Mouse (Mus musculus): ENCODE measurements at regions not wholly inside any gene's neighbourhood (a gene's known extent, or its start where the extent isn't known, plus 50 kb on each side); places are given as distances from the start of the nearest gene placed in this dataset.

DNA sequence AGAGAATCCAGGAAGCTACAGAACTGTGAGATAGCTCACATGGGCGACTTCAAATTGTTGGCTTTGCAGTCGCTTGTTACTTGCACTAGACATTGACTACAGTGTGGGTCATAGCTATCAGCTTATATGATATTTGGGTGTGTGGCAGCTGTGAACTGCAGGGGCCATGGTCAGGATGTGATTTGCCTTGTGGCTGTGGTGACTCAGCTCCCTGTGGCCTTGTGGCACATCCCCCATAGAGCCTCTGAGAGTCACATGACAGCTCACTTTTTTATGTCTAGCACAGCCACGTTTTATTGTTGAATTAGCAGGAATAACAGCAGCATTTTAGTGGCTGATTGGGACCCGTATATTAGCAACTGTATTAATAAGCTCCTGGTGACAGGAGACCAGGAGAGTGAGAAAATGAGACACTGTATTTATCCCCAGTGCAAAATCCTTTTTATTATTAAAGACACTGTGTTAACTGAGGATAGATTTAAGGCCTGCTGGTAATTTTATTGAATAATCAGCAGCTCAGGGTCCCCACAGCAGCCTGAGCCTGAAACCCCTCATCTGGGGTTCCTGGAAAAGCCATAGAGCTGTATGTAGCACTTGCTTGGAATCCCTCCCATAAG lies 141.7 kb downstream of the 9530068E07Rik start:
- in situ Hi-C loops (cut with MboI; ENCODE audit: unreplicated experiment in 2 of 2): no loop called here

- in situ Hi-C loops (cut with MboI; ENCODE audit: unreplicated experiment in 2 of 2): no loop called here
Observed at GRCm38 (mm10) chr11:52541210-52541609, 145.0 kb downstream of the 9530068E07Rik start.

DNA sequence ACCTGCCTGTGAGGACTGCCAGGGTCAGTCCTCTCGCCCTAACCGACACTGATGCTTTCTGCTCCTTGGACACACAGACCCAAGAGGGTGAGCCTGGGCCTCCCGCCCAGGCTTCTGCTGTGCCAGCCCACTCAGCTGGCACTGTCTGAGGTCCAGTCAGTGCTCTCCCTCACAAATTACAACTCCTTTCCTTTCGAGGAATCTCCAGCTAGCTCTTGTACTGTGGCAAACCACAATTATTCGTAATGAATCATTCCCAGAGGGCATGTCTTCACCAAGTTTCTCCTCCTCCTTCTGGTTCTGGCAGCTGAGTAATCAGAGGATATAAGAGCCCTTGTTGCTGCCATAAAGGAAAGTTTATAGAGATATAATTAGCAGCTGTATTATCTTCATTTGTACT lies 155.2 kb downstream of the 9530068E07Rik start:
- in situ Hi-C loops (cut with MboI; ENCODE audit: unreplicated experiment in 2 of 2): no loop called here

GRCm38 (mm10) chr11:52552860-52553259 lies 156.6 kb downstream of the 9530068E07Rik start:
- in situ Hi-C loops (cut with MboI; ENCODE audit: unreplicated experiment in 2 of 2): no loop called here

GRCm38 (mm10) chr11:52557836-52558235 lies 161.6 kb downstream of the 9530068E07Rik start:
- in situ Hi-C loops (cut with MboI; ENCODE audit: unreplicated experiment in 2 of 2): no loop called here

DNA sequence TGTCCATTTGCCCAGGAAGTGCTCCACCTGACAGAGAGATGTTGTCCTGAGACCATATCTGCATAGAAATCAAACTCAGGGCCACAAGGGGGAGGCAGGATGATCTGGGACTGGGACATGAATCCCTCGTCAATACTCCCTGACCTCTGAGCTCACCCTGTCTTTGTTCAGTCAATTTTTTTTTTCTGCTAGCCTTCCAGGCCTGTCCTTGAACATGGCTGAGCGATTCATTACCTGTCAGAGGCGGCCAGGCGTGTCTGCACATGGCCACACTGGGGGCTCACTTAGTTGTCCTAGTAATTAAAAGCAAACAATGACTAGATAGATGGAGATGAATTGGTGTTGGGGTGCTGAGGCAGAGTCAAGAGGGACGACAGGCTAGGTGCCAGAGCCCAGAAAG lies 162.6 kb downstream of the 9530068E07Rik start:
- in situ Hi-C loops (cut with MboI; ENCODE audit: unreplicated experiment in 2 of 2): no loop called here

DNA sequence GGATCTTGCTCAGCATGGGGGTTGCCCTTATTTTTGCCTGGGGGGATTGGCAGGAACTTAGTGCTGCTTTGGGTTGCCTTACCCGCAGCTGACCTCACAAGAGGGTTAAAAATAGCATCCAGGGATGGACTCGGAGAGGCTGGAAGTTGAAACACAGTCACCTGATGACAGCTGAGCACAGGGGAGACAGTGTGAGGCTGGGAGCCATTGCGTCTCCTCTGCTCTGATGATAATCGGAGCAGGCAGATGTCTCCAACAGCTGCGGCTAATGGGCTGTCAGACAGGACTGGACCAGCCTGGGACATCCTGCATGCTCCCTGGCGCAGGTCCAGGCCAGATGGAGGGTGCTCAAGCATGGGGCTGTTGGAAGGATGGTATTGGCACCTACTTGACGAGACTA lies 165.1 kb downstream of the 9530068E07Rik start:
- in situ Hi-C loops (cut with MboI; ENCODE audit: unreplicated experiment in 2 of 2): no loop called here

DNA sequence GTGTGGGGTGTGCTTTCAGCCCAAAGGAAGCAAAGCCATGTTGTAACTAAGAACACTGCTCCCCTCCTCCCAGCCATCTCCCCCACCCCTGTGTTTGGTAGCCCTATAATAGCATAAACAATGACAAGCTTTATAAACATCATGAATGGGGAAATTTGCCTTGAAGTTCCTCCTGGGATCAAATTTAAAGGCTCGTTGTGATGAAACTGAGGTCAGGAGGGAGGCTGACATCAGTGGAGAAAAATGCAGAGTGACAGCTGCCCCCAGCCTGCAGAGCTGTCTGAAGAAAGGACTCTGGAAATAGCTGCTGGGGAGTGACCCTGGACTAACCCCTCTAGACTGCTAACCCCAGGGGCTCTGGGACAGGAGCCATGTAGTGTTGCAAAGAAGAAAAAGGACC lies 169.2 kb downstream of the 9530068E07Rik start:
- in situ Hi-C loops (cut with MboI; ENCODE audit: unreplicated experiment in 2 of 2): no loop called here

DNA sequence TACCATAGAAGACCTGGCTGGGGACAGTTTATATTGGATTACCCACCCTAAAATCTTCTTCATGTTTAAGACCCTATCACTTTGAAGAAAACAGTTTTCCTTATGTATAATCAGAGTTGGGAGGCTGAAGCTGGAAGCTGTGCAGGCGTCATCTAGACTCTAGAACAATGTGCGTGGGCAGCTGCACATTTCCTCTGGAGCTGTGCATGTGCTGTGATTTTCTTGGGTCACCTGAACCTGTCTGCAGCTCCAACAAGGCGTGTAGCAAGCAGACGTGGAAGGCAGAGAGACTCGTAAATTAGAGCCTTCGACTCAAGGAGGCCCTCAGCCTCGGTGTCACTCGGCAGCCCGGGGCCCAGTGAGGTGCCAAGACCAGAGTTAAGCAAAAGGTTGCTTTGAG lies 169.8 kb downstream of the 9530068E07Rik start:
- in situ Hi-C loops (cut with MboI; ENCODE audit: unreplicated experiment in 2 of 2): no loop called here

GRCm38 (mm10) chr11:52567945-52568687 lies 171.9 kb downstream of the 9530068E07Rik start:
- in situ Hi-C loops (cut with MboI; ENCODE audit: unreplicated experiment in 2 of 2): no loop called here

DNA sequence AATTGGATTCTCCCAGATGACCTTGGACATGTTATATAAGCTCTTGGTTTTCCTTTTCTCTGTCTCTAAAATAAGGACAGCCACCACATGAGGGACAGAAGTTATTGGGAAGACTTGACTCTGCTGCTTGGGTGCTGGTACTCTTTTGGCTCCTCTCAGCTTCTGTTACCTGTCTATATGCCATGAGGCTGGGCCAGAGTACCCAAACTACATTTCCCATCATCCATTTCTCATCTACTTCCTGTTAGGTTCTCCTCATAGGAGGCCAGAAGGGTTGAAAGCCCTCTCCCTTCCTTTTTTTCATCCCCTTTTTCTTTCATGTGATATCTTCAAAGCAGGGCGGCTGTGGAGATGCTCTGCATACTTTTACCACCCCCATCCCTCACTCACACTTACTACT lies 172.6 kb downstream of the 9530068E07Rik start:
- in situ Hi-C loops (cut with MboI; ENCODE audit: unreplicated experiment in 2 of 2): no loop called here

- in situ Hi-C loops (cut with MboI; ENCODE audit: unreplicated experiment in 2 of 2): no loop called here
Observed at GRCm38 (mm10) chr11:52569759-52570158, 173.5 kb downstream of the 9530068E07Rik start.

GRCm38 (mm10) chr11:52578471-52578870 lies 182.2 kb downstream of the 9530068E07Rik start:
- in situ Hi-C loops (cut with MboI; ENCODE audit: unreplicated experiment in 2 of 2): no loop called here

DNA sequence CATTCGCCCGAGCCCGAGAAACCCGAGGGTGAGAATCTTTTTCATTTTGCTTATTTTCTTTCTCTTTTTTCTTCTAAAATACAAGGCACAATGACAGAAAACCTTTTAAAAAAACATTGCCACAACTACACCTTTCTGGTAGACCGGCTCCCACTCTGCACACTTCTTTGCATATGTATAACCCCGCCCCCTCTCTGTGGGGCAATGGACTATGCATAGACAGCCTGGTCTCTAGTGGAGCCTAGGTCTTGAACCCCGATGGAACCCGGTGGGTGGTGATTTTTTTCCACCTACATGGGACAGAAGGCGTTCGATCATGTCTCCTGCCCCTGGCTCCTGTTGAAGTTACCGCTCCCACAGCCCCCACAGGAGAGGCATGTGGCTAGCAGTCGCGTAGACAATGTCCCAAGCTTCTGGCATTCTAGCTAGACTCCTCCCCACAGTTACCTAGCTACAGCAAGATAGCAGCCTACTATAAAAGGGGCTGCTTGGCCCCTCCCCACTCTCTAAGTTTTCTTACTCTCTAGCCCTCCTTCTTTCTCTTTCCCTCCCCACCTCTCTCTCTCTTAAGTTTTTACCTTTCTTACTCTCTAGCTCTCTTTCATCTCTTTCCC lies 183.6 kb downstream of the 9530068E07Rik start:
- in situ Hi-C loops (cut with MboI; ENCODE audit: unreplicated experiment in 2 of 2): no loop called here

- in situ Hi-C loops (cut with MboI; ENCODE audit: unreplicated experiment in 2 of 2): no loop called here
Observed at GRCm38 (mm10) chr11:52591596-52592180, 172.7 kb upstream of the Fstl4 start.

GRCm38 (mm10) chr11:52594092-52594491 lies 170.3 kb upstream of the Fstl4 start:
- in situ Hi-C loops (cut with MboI; ENCODE audit: unreplicated experiment in 2 of 2): no loop called here

DNA sequence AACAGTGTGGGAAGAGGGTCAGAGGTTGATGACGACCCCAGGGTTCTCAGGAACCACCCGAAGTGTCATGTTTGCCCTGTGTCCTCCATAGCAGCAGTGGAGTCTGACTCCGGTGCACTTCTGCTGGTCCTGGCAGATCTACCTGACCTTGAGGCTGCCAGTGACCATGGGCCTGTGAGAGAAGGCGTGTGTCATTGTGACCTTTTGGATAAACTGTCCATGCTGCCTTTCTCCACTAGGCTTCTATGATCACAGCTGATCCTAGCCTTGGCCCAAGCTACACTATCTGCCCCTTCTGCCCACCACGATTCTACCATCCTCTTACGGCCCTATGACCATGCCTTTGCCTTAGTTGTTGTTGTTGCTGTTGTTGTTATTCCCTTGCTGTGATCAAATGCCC lies 163.2 kb upstream of the Fstl4 start:
- in situ Hi-C loops (cut with MboI; ENCODE audit: unreplicated experiment in 2 of 2): no loop called here

DNA sequence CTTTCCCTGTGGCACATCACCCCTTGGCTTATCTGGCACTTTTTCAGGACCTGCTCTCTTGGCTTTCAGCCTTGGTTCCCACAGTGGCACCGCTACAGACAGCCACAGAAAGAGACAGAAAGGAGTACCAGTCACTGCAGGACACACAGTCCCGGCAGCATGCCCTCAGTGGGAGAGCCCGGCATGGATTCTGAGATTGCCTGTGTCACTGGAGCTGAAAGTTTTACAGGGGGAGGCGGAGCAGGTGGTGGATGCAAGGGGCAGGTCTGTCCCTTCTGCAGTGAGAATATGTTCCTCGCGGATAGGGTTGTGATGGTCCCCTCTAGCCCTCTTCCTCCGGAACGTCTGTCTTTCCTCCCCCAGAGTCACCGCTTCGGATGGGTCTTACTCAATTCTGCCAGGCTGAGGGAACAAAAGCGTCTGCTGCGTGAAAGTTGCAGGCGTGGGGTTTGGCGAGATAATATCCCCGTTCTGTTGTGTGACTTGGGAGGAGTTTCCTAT lies 162.3 kb upstream of the Fstl4 start:
- in situ Hi-C loops (cut with MboI; ENCODE audit: unreplicated experiment in 2 of 2): no loop called here

GRCm38 (mm10) chr11:52602796-52603195 lies 161.6 kb upstream of the Fstl4 start:
- in situ Hi-C loops (cut with MboI; ENCODE audit: unreplicated experiment in 2 of 2): no loop called here

- in situ Hi-C loops (cut with MboI; ENCODE audit: unreplicated experiment in 2 of 2): no loop called here
Observed at GRCm38 (mm10) chr11:52610681-52611165, 153.7 kb upstream of the Fstl4 start.

- in situ Hi-C loops (cut with MboI; ENCODE audit: unreplicated experiment in 2 of 2): no loop called here
Observed at GRCm38 (mm10) chr11:52615622-52616021, 148.8 kb upstream of the Fstl4 start.
